Mouse (Mus musculus): ENCODE measurements at regions not wholly inside any gene's neighbourhood (a gene's known extent, or its start where the extent isn't known, plus 50 kb on each side); places are given as distances from the start of the nearest gene placed in this dataset.

- DNase-seq (ENCODE audit: low read depth, low spot score): no peak
Measured at GRCm38 (mm10) chr16:95196141-95196540, 61.2 kb upstream of the Kcnj15 start.

GRCm38 (mm10) chr16:95196622-95197021 lies 60.7 kb upstream of the Kcnj15 start:
- DNase-seq (ENCODE audit: low read depth, low spot score): peak; percentile 57

DNA sequence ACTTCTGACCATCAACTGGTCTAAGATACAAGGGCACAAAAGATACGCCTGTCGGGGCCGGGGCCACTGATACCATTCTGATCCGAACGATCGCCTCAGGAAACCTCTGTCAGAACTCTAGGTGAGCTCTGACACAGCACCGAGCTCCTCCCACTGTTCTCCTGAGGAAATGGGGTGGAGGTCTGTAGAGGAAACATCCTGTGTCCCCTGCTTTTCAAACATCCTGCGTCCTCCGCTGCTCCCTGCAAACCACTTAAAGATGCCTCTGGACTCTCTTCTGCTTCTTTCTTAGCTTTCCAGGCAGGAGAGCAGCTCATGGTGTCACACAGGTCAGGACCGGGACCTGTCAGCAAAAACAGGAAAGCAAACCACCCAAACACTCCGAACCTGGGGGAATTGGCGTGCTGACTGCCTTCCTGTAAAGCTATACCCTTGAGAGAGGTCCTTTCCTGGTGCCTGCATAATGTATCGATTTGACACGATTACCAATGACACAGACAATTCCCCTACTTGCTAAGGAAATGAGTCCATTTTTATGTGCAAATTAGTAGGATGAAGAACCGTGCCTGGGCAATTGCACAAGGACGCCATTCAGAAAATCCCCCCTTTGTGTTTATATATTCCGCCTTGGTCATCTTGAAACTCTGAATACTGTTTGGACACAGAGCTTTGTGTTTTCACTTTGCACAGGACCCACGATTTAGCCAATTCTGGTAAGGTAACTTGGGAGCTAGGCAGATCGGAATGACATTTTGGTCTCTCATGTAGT lies 58.4 kb upstream of the Kcnj15 start:
- no peak for DNase-seq (ENCODE audit: low read depth, low spot score)

DNA sequence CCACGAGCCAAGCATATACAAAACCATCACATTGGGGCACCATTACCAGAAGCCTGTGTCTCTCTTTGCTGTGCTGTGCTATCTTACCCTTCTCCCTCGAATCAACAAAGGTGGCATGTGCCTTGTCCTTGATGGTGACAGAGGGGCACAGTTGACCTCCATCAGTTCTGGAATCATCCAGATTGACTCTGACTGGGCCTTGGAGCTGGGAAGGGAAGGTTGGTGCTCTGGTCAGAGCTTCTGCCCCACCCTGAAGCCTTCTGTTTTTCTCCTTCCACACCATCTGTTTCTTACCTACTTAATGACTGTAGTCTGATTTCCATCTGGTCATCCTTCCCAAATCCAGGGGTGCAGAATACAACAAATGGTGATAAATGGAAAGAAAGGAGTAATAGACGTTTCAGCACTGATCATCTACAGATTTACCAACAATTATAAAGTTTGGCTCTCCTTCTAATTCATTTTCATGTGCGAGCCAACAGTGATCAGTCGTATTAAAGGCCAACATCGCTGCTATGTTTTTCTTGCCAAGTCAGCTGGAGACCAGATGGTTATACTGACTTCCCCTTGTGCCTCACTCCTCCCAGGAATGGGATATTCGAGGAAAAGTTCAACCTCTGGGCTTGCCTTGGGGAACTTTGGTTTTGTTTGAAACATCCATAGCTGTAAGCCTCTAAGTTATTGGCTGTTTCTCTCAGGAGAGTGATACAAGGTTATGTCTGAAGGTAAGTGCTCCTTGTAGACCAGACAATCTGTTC lies 55.1 kb upstream of the Kcnj15 start:
- DNase-seq (ENCODE audit: low read depth, low spot score): no peak

DNA sequence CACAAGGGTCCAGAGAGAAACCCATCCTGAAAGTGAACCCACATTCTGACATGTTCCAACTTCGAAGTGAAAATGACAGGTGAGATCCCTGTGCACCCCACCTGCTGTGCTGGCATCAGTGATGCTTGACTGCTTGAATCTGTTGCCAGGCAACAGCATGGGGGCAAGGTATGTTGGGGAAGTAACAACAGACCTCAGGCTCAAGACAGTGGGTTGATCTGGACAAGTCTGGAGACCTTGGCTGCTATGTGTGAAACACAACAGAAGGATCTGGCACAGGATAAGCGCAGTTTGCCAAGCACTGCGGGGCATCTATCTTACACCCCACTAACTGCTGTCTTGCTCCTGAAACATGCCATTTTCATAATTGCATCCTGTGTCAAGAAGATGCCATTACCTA lies 54.3 kb upstream of the Kcnj15 start:
- no peak for DNase-seq (ENCODE audit: low read depth, low spot score)

DNA sequence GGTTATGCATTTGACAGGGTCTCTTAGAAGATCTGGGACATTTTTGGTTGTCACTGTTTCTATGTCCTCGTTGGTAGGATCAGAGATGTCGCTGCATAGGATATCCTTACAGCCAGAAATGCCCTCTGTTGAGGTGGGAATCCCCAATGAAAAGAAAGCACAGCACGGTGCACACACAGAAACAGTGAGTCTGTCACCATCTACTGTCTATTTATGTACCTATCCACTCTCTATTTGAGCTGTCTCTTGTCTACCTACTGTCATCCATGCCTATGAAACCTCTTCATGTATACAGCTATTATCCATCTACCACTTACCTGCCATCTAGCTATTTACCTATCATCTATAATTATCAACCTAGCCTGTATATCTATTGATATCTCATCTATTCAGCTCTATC lies 53.6 kb upstream of the Kcnj15 start:
- no peak for DNase-seq (ENCODE audit: low read depth, low spot score)

DNA sequence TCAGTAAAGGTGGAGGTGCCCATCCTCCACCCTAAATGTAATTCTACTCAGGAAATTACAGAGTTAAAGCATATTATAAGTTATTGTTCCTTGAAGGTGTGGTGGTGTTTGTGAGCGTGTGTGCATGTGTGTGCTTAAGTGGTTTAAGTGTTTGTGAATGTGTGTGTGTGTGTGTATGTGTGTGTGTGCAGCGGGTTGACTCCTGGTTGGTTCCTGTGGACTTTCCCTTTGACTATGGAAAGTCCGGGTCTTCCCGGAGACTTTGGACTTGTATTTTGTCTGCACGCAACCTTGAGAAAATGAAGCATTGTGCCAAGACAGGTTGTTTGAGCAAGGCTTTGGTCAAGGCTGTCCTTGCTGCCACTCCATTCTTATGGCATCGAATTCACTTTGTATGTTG lies 52.9 kb upstream of the Kcnj15 start:
- DNase-seq (ENCODE audit: low read depth, low spot score): no peak

GRCm38 (mm10) chr16:95206445-95206844 lies 50.9 kb upstream of the Kcnj15 start:
- no peak for DNase-seq (ENCODE audit: low read depth, low spot score)

GRCm38 (mm10) chr16:95207547-95207946 lies 49.8 kb upstream of the Kcnj15 start:
- DNase-seq (ENCODE audit: low read depth, low spot score): no peak

Data from A20 (cell line).